Mouse (Mus musculus): ENCODE measurements around the gene Aldh18a1. TPM values are rescaled to one million over a fixed set of nuclear protein-coding genes. Genes with fewer than 3 reads are reported as not detected.
"Not testable (repeated sequence)": the region's sequence is repeated elsewhere in the genome, so short reads cannot be mapped to it uniquely, and the experiment has no call there.

Aldh18a1 gene
- polyA plus RNA-seq, 1 experiment from 2014 or later = 60.8 TPM

- not testable (repeated sequence) for H3K4me3 ChIP-seq (ENCODE audit: low read depth, low read length); H3K9ac ChIP-seq (replicated peaks; ENCODE audit: low read depth, low read length); H3K36me3 ChIP-seq (ENCODE audit: control insufficient read depth, insufficient read depth, low read length); ATAC-seq (ENCODE audit: insufficient number of reproducible peaks, insufficient read depth, low FRiP score, low read depth); H3K27me3 ChIP-seq (ENCODE audit: control insufficient read depth, insufficient read depth, low read length); H3K4me2 ChIP-seq (replicated peaks; ENCODE audit: low read depth, low read length); H3K9me3 ChIP-seq (ENCODE audit: control insufficient read depth, low read depth, low read length); H3K27ac ChIP-seq (ENCODE audit: low read length); H3K4me1 ChIP-seq (ENCODE audit: control insufficient read depth, insufficient read depth, low read length)
- WGBS = 91% methylated on average over 5 of the region's 5 CpGs
These were observed 12.6 kb upstream of the Aldh18a1 start for GRCm38 (mm10) chr19:40600846-40601245.

GRCm38 (mm10) chr19:40595831-40596230 lies 7.6 kb upstream of the Aldh18a1 start:
- Histone ChIP-seq H3K4me2 (replicated peaks; ENCODE audit: low read depth, low read length) (no peak overlapping the region), H3K27ac (ENCODE audit: low read length) (no peak overlapping the region), H3K4me3 (ENCODE audit: low read depth, low read length) (no peak overlapping the region), H3K9ac (replicated peaks; ENCODE audit: low read depth, low read length) (no peak overlapping the region), H3K4me1 (ENCODE audit: control insufficient read depth, insufficient read depth, low read length) (no peaks in the 10 kb centered on the region), H3K9me3 (ENCODE audit: control insufficient read depth, low read depth, low read length) (no peaks in the 10 kb centered on the region), H3K36me3 (ENCODE audit: control insufficient read depth, insufficient read depth, low read length) (no peaks in the 10 kb centered on the region), H3K27me3 (ENCODE audit: control insufficient read depth, insufficient read depth, low read length) (no peaks in the 10 kb centered on the region)
- WGBS = 87% methylated on average over 8 of the region's 8 CpGs
- no peak for ATAC-seq (ENCODE audit: insufficient number of reproducible peaks, insufficient read depth, low FRiP score, low read depth)

- H3K9me3 ChIP-seq (ENCODE audit: control insufficient read depth, low read depth, low read length) = no peaks in the 10 kb centered on the region
- H3K9ac ChIP-seq (replicated peaks; ENCODE audit: low read depth, low read length) = no peak overlapping the region
- no peaks in the 10 kb centered on the region for H3K36me3 ChIP-seq (ENCODE audit: control insufficient read depth, insufficient read depth, low read length)
- no peak for ATAC-seq (ENCODE audit: insufficient number of reproducible peaks, insufficient read depth, low FRiP score, low read depth)
- no peak overlapping the region for H3K4me2 ChIP-seq (replicated peaks; ENCODE audit: low read depth, low read length)
- H3K27ac ChIP-seq (ENCODE audit: low read length) = no peak overlapping the region
- no peaks in the 10 kb centered on the region for H3K4me1 ChIP-seq (ENCODE audit: control insufficient read depth, insufficient read depth, low read length)
- H3K4me3 ChIP-seq (ENCODE audit: low read depth, low read length) = no peak overlapping the region
- H3K27me3 ChIP-seq (ENCODE audit: control insufficient read depth, insufficient read depth, low read length) = no peaks in the 10 kb centered on the region
- 90% methylated on average over 3 of the region's 3 CpGs for WGBS
These were observed 7.0 kb upstream of the Aldh18a1 start for GRCm38 (mm10) chr19:40595231-40595630.

DNA sequence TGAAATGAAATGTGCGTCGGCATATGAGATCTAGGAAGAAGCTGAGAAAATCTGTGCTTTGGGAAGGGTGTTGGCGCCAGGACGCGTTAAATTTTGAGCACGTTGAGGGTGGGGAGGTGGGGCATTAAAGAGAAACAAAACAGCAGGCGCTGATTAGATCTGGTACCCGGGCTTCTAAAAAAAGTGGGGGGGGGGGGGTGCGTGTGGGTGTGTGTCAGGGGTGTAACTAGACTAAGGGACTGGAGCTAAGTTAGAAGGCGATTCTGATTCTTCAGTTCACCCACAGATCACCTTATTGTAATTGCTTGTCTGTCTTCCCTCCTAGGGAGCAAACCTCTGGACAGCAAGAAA lies 1.2 kb upstream of the Aldh18a1 start:
- Histone ChIP-seq H3K9ac (replicated peaks; ENCODE audit: low read depth, low read length) (no peak overlapping the region; the same call in 1 of the 2 replicates), H3K4me1 (ENCODE audit: control insufficient read depth, insufficient read depth, low read length) (peaks cover 7% of the 10 kb centered on the region; the same call in 1 of the 2 replicates), H3K4me2 (replicated peaks; ENCODE audit: low read depth, low read length) (peak overlapping the region; percentile 89), H3K27ac (ENCODE audit: low read length) (peak overlapping the region; percentile 40), H3K36me3 (ENCODE audit: control insufficient read depth, insufficient read depth, low read length) (no peaks in the 10 kb centered on the region; the same call in 1 of the 2 replicates), H3K9me3 (ENCODE audit: control insufficient read depth, low read depth, low read length) (no peaks in the 10 kb centered on the region), H3K27me3 (ENCODE audit: control insufficient read depth, insufficient read depth, low read length) (no peaks in the 10 kb centered on the region), H3K4me3 (ENCODE audit: low read depth, low read length) (peak overlapping the region; percentile 90)
- 0 out of 2 replicates have a peak, but pooled peaks have one; percentile 5 for ATAC-seq (ENCODE audit: insufficient number of reproducible peaks, insufficient read depth, low FRiP score, low read depth)
- 1% methylated on average over 10 of the region's 10 CpGs for WGBS

GRCm38 (mm10) chr19:40588847-40589529 lies 725 bp upstream of the Aldh18a1 start:
- Histone ChIP-seq H3K4me2 (replicated peaks; ENCODE audit: low read depth, low read length) (peak overlapping the region; percentile 89), H3K9me3 (ENCODE audit: control insufficient read depth, low read depth, low read length) (no peaks in the 10 kb centered on the region), H3K9ac (replicated peaks; ENCODE audit: low read depth, low read length) (no peak overlapping the region; the same call in 1 of the 2 replicates), H3K27me3 (ENCODE audit: control insufficient read depth, insufficient read depth, low read length) (no peaks in the 10 kb centered on the region), H3K4me1 (ENCODE audit: control insufficient read depth, insufficient read depth, low read length) (peaks cover 7% of the 10 kb centered on the region; the same call in 1 of the 2 replicates), H3K4me3 (ENCODE audit: low read depth, low read length) (peak overlapping the region; percentile 90), H3K36me3 (ENCODE audit: control insufficient read depth, insufficient read depth, low read length) (no peaks in the 10 kb centered on the region; the same call in 1 of the 2 replicates), H3K27ac (ENCODE audit: low read length) (peak overlapping the region; percentile 40)
- WGBS = under 1% methylated on average over 18 of the region's 18 CpGs
- ATAC-seq (ENCODE audit: insufficient number of reproducible peaks, insufficient read depth, low FRiP score, low read depth) = peak; percentile 70

GRCm38 (mm10) chr19:40587491-40588292 lies 571 bp downstream of the Aldh18a1 start:
- peak overlapping the region; percentile 44; the same call in 1 of the 2 replicates for H3K27ac ChIP-seq (ENCODE audit: low read length)
- peak; percentile 60; the same call in 1 of the 2 replicates for ATAC-seq (ENCODE audit: insufficient number of reproducible peaks, insufficient read depth, low FRiP score, low read depth)
- 4% methylated on average over 30 of the region's 30 CpGs for WGBS

GRCm38 (mm10) chr19:40586908-40587307 lies 1.4 kb downstream of the Aldh18a1 start:
- 58% methylated on average over 7 of the region's 7 CpGs for WGBS
- ATAC-seq (ENCODE audit: insufficient number of reproducible peaks, insufficient read depth, low FRiP score, low read depth) = no peak
- H3K4me2 ChIP-seq (replicated peaks; ENCODE audit: low read depth, low read length) = peak overlapping the region; percentile 89
- H3K9me3 ChIP-seq (ENCODE audit: control insufficient read depth, low read depth, low read length) = no peaks in the 10 kb centered on the region
- H3K9ac ChIP-seq (replicated peaks; ENCODE audit: low read depth, low read length) = no peak overlapping the region
- H3K27ac ChIP-seq (ENCODE audit: low read length) = no peak overlapping the region
- H3K4me1 ChIP-seq (ENCODE audit: control insufficient read depth, insufficient read depth, low read length) = peaks cover 7% of the 10 kb centered on the region; the same call in 1 of the 2 replicates
- H3K4me3 ChIP-seq (ENCODE audit: low read depth, low read length) = peak overlapping the region; percentile 90
- H3K36me3 ChIP-seq (ENCODE audit: control insufficient read depth, insufficient read depth, low read length) = peaks cover 8% of the 10 kb centered on the region
- no peaks in the 10 kb centered on the region for H3K27me3 ChIP-seq (ENCODE audit: control insufficient read depth, insufficient read depth, low read length)

More at GRCm38 (mm10) chr19:40587491-40588292, 571 bp downstream of the Aldh18a1 start:
- no peaks in the 10 kb centered on the region for H3K9me3 ChIP-seq (ENCODE audit: control insufficient read depth, low read depth, low read length)
- peaks cover 7% of the 10 kb centered on the region; the same call in 1 of the 2 replicates for H3K4me1 ChIP-seq (ENCODE audit: control insufficient read depth, insufficient read depth, low read length)
- peak overlapping the region; percentile 71 for H3K9ac ChIP-seq (replicated peaks; ENCODE audit: low read depth, low read length)
- H3K4me2 ChIP-seq (replicated peaks; ENCODE audit: low read depth, low read length) = peak overlapping the region; percentile 89
- H3K27me3 ChIP-seq (ENCODE audit: control insufficient read depth, insufficient read depth, low read length) = no peaks in the 10 kb centered on the region
- H3K4me3 ChIP-seq (ENCODE audit: low read depth, low read length) = peak overlapping the region; percentile 90
- H3K36me3 ChIP-seq (ENCODE audit: control insufficient read depth, insufficient read depth, low read length) = no peaks in the 10 kb centered on the region; the same call in none of the 2 replicates

DNA sequence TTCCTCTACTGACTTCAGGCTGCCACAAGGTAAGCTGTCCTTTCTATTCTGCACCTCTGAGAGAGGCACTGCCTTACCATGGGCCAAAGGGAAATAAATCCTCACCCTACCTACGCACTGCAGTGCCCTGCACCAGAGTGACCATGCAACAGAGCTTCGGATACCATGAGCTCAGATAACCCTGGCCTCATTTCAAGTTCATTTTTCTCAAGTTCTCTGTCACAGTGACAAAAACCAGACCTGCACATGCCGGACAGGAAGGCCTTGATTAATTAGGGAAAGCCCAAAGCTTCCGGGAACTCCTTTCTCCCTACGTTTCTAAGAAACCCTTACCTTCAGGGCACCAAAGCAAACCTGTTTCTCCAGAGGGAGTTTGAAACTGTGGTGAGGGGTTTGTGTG lies 6.6 kb downstream of the Aldh18a1 start:
- ATAC-seq (ENCODE audit: insufficient number of reproducible peaks, insufficient read depth, low FRiP score, low read depth) = no peak
- H3K4me2 ChIP-seq (replicated peaks; ENCODE audit: low read depth, low read length) = no peak overlapping the region
- WGBS = 33% methylated on average over 5 of the region's 5 CpGs
- H3K4me1 ChIP-seq (ENCODE audit: control insufficient read depth, insufficient read depth, low read length) = 0 out of 2 replicates have a peak, but pooled peaks cover under 1% of the 10 kb centered on the region
- no peak overlapping the region for H3K4me3 ChIP-seq (ENCODE audit: low read depth, low read length)
- H3K9me3 ChIP-seq (ENCODE audit: control insufficient read depth, low read depth, low read length) = no peaks in the 10 kb centered on the region
- H3K36me3 ChIP-seq (ENCODE audit: control insufficient read depth, insufficient read depth, low read length) = peaks cover 32% of the 10 kb centered on the region
- no peaks in the 10 kb centered on the region for H3K27me3 ChIP-seq (ENCODE audit: control insufficient read depth, insufficient read depth, low read length)
- H3K27ac ChIP-seq (ENCODE audit: low read length) = no peak overlapping the region
- no peak overlapping the region for H3K9ac ChIP-seq (replicated peaks; ENCODE audit: low read depth, low read length)
